Comparison of ENCODE assay signal across 9 mouse cellular contexts in the genomic region with DNA sequence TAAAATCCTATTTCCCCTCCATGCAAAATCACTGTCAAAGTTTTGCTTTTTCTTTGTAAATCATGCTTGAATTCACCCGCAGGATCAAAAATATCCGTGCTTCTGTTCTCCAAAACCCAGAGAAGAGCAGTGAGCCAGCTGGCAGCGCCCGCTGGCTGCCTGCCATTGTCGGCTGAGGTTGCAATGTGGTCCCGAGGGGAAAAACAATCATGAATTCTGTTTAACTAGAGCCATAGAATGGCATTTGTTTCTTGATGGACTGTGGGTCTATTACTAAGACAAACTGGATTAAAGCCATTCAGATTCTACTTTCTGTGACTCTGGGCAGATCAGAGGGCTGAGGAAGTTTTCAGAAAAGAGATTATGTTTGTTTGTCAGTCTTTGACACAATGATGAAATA. TPM values are rescaled to one million over a fixed set of nuclear protein-coding genes. Genes with fewer than 3 reads are reported as not detected.
A peak's percentile ranks its signal among the peaks of the same experiment; 100 is the strongest.
DNase-seq lines count a peak whose midpoint lies in the region; ATAC-seq and TF ChIP-seq lines count a peak whose summit lies in the region.
"Had no signal": no experiment of that assay in that cellular context is flagged by ENCODE, and none has a peak within 500 bp of the region (broad histone marks: within the 10 kb centered on the region; RNA-seq: fewer than 3 reads in every experiment).

No protein-coding gene starts in this region.

- no peak overlapping the region for H3K27ac ChIP-seq in liver, adult 2 months (replicated peaks; ENCODE audit: insufficient read depth, low read depth, low read length)
- no peak overlapping the region for H3K27ac ChIP-seq in midbrain, embryonic 15.5 days
- H3K27ac ChIP-seq: liver, embryonic 15.5 days had no signal

- no peak overlapping the region for H3K9ac ChIP-seq in liver, adult 2 months (ENCODE audit: low read depth, low read length)
- no peak overlapping the region for H3K9ac ChIP-seq in midbrain, embryonic 15.5 days
- H3K9ac ChIP-seq: liver, embryonic 15.5 days had no signal

- H3K27me3 ChIP-seq in liver, adult 2 months (ENCODE audit: control insufficient read depth, insufficient read depth, low read length), result no peaks in the 10 kb centered on the region
- H3K27me3 ChIP-seq in midbrain, embryonic 15.5 days (replicated peaks), result no peaks in the 10 kb centered on the region
- H3K27me3 ChIP-seq: liver, embryonic 15.5 days had no signal

- peak; percentile 62 for DNase-seq in liver, adult 2 months (ENCODE audit: extremely low read depth, low read depth, low spot score)
- no peak for DNase-seq in liver
- DNase-seq in cerebellum, adult 9-10 months, result peak; percentile 95
- peak; percentile 7 to 14 for DNase-seq in gastrocnemius, postnatal 36 days
- DNase-seq in layer of hippocampus, adult 9-10 months (ENCODE audit: low spot score), result peak; percentile 72

- H3K4me1 ChIP-seq in liver, adult 2 months (ENCODE audit: control insufficient read depth, insufficient read depth, low read length), result no peaks in the 10 kb centered on the region; the same call in 1 of the 2 replicates
- H3K4me1 ChIP-seq in midbrain, embryonic 15.5 days, result peaks cover 4% of the 10 kb centered on the region
- H3K4me1 ChIP-seq: liver, embryonic 15.5 days had no signal

- TF ChIP-seq POLR2A in liver, adult 2 months (IDR thresholded peaks at IDR 0.05; ENCODE audit: extremely low read depth, insufficient read depth, low read length), result no peak

- H3K36me3 ChIP-seq in liver, adult 2 months (ENCODE audit: control insufficient read depth, insufficient read depth, low read length), result no peaks in the 10 kb centered on the region
- no peaks in the 10 kb centered on the region for H3K36me3 ChIP-seq in midbrain, embryonic 15.5 days (replicated peaks)
- H3K36me3 ChIP-seq: liver, embryonic 15.5 days had no signal

- intact Hi-C loops in gastrocnemius, postnatal 36 days (cut with DNase I), result no loop called here

- peak; percentile 75 for ATAC-seq in midbrain, embryonic 15.5 days (replicated peaks)
- ATAC-seq in CD4-positive, CD25-positive, alpha-beta regulatory T cell, adult 4 months, result no peak
- ATAC-seq in megakaryocyte-erythroid progenitor cell, adult 5-6 weeks (replicated peaks; ENCODE audit: low FRiP score, low TSS enrichment, poor library complexity, severe bottlenecking), result no peak

- WGBS in liver, adult 2 months, result 37% methylated on average over 6 of the region's 6 CpGs
- WGBS in midbrain, embryonic 15.5 days, result 22% methylated on average over 6 of the region's 6 CpGs

- no peak for TF ChIP-seq CTCF in liver, adult 2 months (IDR thresholded peaks at IDR 0.05; ENCODE audit: low read depth, low read length)

- H3K4me2 ChIP-seq in midbrain, embryonic 15.5 days, result no peak overlapping the region
- H3K4me2 ChIP-seq: liver, embryonic 15.5 days had no signal

- peak overlapping the region; percentile 14; the same call in 1 of the 2 replicates for H3K4me3 ChIP-seq in liver, adult 2 months (ENCODE audit: insufficient read depth, low read depth, low read length)
- no peak overlapping the region for H3K4me3 ChIP-seq in midbrain, embryonic 15.5 days
- H3K4me3 ChIP-seq: liver, embryonic 15.5 days had no signal

- H3K9me3 ChIP-seq in midbrain, embryonic 15.5 days, result no peaks in the 10 kb centered on the region
- H3K9me3 ChIP-seq: liver, embryonic 15.5 days had no signal

- H3K79me2 ChIP-seq in liver, adult 2 months (ENCODE audit: control insufficient read depth, insufficient read depth, low read length), result no peaks in the 10 kb centered on the region

RNA-seq across cellular contexts. Expression of gene Syt1, which starts 31.1 kb away (rescaled TPM):
- total RNA-seq in liver, adult 2 months (2014; rRNA removed), result 4.7 and 5.8 TPM in 2 replicates
- 1.3 and 2.5 TPM in 2 replicates for polyA plus RNA-seq in liver, adult 2 months (2012; rRNA removed)
- not detected for total RNA-seq in gastrocnemius, postnatal 36 days (2021)
- polyA plus RNA-seq in midbrain, embryonic 15.5 days (2015; fragmentation: Nextera tagmentation; extraction: Ambion mirVana), result 112 and 121 TPM in 2 replicates
- polyA plus RNA-seq in CD4-positive, CD25-positive, alpha-beta regulatory T cell, adult 4 months (2017; shearing (Covaris generic)), result not detected
- not detected in 2 replicates for total RNA-seq in megakaryocyte-erythroid progenitor cell, adult 5-6 weeks (2014; fragmentation: Nextera tagmentation)
- not detected in 2 replicates for total RNA-seq in megakaryocyte-erythroid progenitor cell, adult 5-6 weeks (2017)
